Comparison of ENCODE assay signal across 9 mouse cellular contexts in genomic region chr19:38397004-38397403, GRCm38 (mm10). TPM values are rescaled to one million over a fixed set of nuclear protein-coding genes. Genes with fewer than 3 reads are reported as not detected.
DNase-seq lines count a peak whose midpoint lies in the region; ATAC-seq and TF ChIP-seq lines count a peak whose summit lies in the region.
"Had no signal": no experiment of that assay in that cellular context is flagged by ENCODE, and none has a peak within 500 bp of the region (broad histone marks: within the 10 kb centered on the region; RNA-seq: fewer than 3 reads in every experiment).

No protein-coding gene starts in this region.

- H3K4me3 ChIP-seq in ES-E14 (ENCODE audit: insufficient read depth in 1 of 2, low read depth in 1 of 2, low read length in 2 of 2, poor library complexity in 1 of 2, severe bottlenecking in 1 of 2) = peak overlapping the region; percentile 80 to 99
- no peak overlapping the region; the same call in 1 of the 2 replicates for H3K4me3 ChIP-seq in hindbrain, embryonic 14.5 days (replicated peaks; ENCODE audit: low read length)
- peak overlapping the region; percentile 65; the same call in 1 of the 2 replicates for H3K4me3 ChIP-seq in midbrain, embryonic 12.5 days

- H3K36me3 ChIP-seq in ES-E14 (ENCODE audit: control insufficient read depth, insufficient read depth, low read length, poor library complexity, severe bottlenecking) = peaks cover 4% of the 10 kb centered on the region; the same call in 1 of the 2 replicates
- no peaks in the 10 kb centered on the region for H3K36me3 ChIP-seq in hindbrain, embryonic 14.5 days (replicated peaks; ENCODE audit: control insufficient read depth, insufficient read depth)
- no peaks in the 10 kb centered on the region for H3K36me3 ChIP-seq in midbrain, embryonic 12.5 days
- H3K36me3 ChIP-seq: heart, embryonic 10.5 days had no signal

- no peak overlapping the region; the same call in 1 of the 2 replicates for H3K27ac ChIP-seq in ES-E14 (ENCODE audit: insufficient read depth, low read depth, low read length, poor library complexity, severe bottlenecking)
- H3K27ac ChIP-seq in hindbrain, embryonic 14.5 days = no peak overlapping the region
- no peak overlapping the region for H3K27ac ChIP-seq in midbrain, embryonic 12.5 days (replicated peaks)

- H3K4me2 ChIP-seq in hindbrain, embryonic 14.5 days (replicated peaks) = peak overlapping the region; percentile 82; the same call in 1 of the 2 replicates
- peak overlapping the region; percentile 78 for H3K4me2 ChIP-seq in midbrain, embryonic 12.5 days (replicated peaks)

- no peaks in the 10 kb centered on the region for H3K27me3 ChIP-seq in hindbrain, embryonic 14.5 days (ENCODE audit: control insufficient read depth, insufficient read depth, low read length)
- no peaks in the 10 kb centered on the region for H3K27me3 ChIP-seq in midbrain, embryonic 12.5 days

- 19% methylated on average over 6 of the region's 6 CpGs for WGBS in hindbrain, embryonic 14.5 days
- 27% methylated on average over 6 of the region's 6 CpGs for WGBS in midbrain, embryonic 12.5 days

- H3K4me1 ChIP-seq in ES-E14 (ENCODE audit: control insufficient read depth in 2 of 2, insufficient read depth in 2 of 2, low read length in 2 of 2, poor library complexity in 1 of 2) = peaks cover 7 to 8% of the 10 kb centered on the region in 2 experiments
- H3K4me1 ChIP-seq in hindbrain, embryonic 14.5 days (replicated peaks; ENCODE audit: control insufficient read depth, insufficient read depth, low read length) = no peaks in the 10 kb centered on the region
- peaks cover 7% of the 10 kb centered on the region; the same call in 1 of the 2 replicates for H3K4me1 ChIP-seq in midbrain, embryonic 12.5 days

- H3K9me3 ChIP-seq in ES-E14 (ENCODE audit: control insufficient read depth, insufficient read depth, low read depth, low read length) = no peaks in the 10 kb centered on the region
- no peaks in the 10 kb centered on the region for H3K9me3 ChIP-seq in hindbrain, embryonic 14.5 days (ENCODE audit: control insufficient read depth, low read length)
- no peaks in the 10 kb centered on the region for H3K9me3 ChIP-seq in midbrain, embryonic 12.5 days
- H3K9me3 ChIP-seq: heart, embryonic 10.5 days had no signal

- peak overlapping the region; percentile 97; the same call in 1 of the 2 replicates for H3K9ac ChIP-seq in ES-E14 (ENCODE audit: insufficient read depth, low read depth, low read length, poor library complexity, severe bottlenecking)
- H3K9ac ChIP-seq in hindbrain, embryonic 14.5 days = no peak overlapping the region
- no peak overlapping the region for H3K9ac ChIP-seq in midbrain, embryonic 12.5 days (replicated peaks)

- no peak for ATAC-seq in hindbrain, embryonic 14.5 days (ENCODE audit: low FRiP score)
- no peak for ATAC-seq in midbrain, embryonic 12.5 days (ENCODE audit: low FRiP score, low read depth)

- DNase-seq in heart, adult 11 months = peak; percentile 39
- DNase-seq in heart, adult 8-10 months (ENCODE audit: low spot score) = no peak
- DNase-seq in ES-E14 (ENCODE audit: low read depth, low spot score) = no peak
- no peak for DNase-seq in hindbrain, embryonic 14.5 days (ENCODE audit: low spot score)
- DNase-seq in urinary bladder, postnatal 25 days (ENCODE audit: low spot score) = no peak
- no peak for DNase-seq in spleen, postnatal 10 days (ENCODE audit: low spot score in 2 of 2)
- no peak for DNase-seq in gastrocnemius, postnatal 36 days

- intact Hi-C loops in gastrocnemius, postnatal 36 days (cut with DNase I) = no loop called here

- in situ Hi-C loops in ES-E14 (cut with MboI; ENCODE audit: low sequenced_read_pairs in 2 of 2, unreplicated experiment in 2 of 2) = no loop called here

TF ChIP-seq in ES-E14, 5 proteins besides CTCF, POLR2A, EP300 and RAD21:
- no peak for TF ChIP-seq CHD2 (IDR thresholded peaks at IDR 0.05; ENCODE audit: low read depth, low read length)
- TF ChIP-seq ZNF384 (IDR thresholded peaks at IDR 0.05; ENCODE audit: low read depth, low read length) = no peak
- TF ChIP-seq MAFK (IDR thresholded peaks at IDR 0.05; ENCODE audit: insufficient read depth, low read depth, low read length) = no peak

RNA-seq across cellular contexts. Expression of gene Slc35g1, which starts 1.2 kb away (rescaled TPM):
- 1 to 10 TPM; 2.1 to 3.0 (median 2.4) TPM for total RNA-seq in heart, adult 8-10 months (2022)
- total RNA-seq in ES-E14 (2012; rRNA removed) = 28.4 and 36.3 TPM in 2 replicates
- polyA plus RNA-seq in hindbrain, embryonic 14.5 days (2014; fragmentation: Nextera tagmentation; extraction: Ambion mirVana) = 1.1 and 1.2 TPM in 2 replicates
- 4.9 and 6.3 TPM in 2 replicates for polyA plus RNA-seq in midbrain, embryonic 12.5 days (2016; fragmentation: Nextera tagmentation; extraction: Ambion mirVana)
- 1 to 10 TPM in 1 of 2 experiments, under 1 TPM in 1; 0.99 to 2.3 TPM for total RNA-seq in gastrocnemius, postnatal 36 days (2021)
